Mouse (Mus musculus) right cerebral cortex, postnatal 10 days (tissue): ENCODE results near the gene Arhgef3.

Source experiments
- DNase-seq, 2 experiments: peaks; one replicate each; pipeline ENCODE4 v3.0.0; 2021; ENCODE audit warnings: low spot score in 2 of 2

Gene Arhgef3

DNA sequence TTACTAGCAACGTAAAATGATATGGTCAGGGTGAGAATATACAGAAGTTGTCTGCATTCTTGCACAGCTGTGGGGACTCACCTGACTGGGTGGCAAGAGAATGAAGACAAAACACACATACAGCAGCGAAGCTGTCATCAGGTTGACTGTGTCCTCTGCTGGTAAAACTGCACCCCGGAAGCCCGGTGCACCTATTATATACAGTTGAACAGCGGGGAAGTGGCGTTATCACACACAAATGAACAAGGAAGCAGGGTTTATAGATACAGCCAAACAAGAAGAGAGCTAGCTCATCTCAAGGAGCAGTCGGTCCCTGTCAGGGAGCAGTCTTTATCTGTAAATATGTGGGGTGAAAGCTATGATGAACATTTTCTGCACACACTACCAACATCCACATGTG lies 296.8 kb downstream of the Arhgef3 start:
- DNase-seq, result no peak

DNA sequence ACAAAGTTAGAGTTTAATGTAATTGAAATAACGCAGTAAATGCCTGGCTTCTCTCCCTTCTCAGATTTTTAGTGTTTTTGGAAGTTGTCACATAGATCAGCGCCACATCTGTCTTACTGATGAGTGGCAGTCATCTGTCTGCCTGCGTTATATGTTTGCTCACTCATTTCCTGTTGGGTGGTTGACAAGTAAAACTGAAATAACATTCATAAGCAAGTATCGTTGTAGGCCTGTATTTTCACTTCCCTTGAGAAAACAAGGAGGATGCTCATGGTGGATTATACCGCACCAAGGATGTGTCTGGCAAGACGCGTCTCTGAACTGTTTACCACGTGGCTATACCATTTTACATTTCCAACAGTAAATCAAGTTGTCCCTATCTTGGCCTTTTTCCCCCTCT lies 298.0 kb downstream of the Arhgef3 start:
- no peak for DNase-seq

DNA sequence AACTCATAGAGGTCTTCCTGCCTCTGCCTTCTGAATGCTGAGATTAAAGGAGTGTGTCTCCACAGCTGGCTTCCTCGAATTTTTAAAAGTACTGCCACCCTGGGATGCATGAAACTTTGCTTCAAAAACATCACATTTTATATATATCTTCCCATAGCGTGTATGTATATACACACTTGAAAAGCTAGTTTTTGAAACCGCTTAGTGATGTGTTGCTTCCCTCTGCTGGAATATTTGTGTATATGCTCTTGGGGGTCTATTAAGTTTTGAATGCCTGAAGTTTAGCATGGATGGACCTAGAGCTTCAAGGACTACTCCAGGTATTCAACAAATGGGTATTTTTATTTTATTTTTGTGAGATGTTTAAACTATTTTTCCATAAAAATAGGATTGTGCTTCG lies 299.3 kb downstream of the Arhgef3 start:
- DNase-seq, result no peak

- no peak for DNase-seq
Measured at GRCm38 (mm10) chr14:27420816-27421215, 306.1 kb downstream of the Arhgef3 start.

DNA sequence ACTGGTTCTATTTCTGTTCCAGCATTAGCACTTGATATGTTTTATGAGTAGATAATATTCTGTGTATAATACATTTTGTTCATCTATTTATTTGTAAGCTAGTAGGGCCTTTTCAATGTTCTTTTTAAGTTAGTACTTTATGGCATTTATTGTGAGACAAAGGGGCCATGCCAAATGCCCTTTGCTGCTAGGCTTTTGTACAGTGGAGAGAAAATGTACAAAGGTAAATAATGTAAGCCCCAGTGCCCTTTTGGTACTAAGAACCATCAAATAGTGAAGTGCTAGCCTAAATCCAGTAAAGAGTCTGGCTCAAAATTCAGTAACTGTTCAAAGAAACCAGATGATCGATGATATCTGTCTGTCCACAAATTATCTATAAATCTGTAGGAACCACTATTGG lies 307.6 kb downstream of the Arhgef3 start:
- DNase-seq, result no peak

DNA sequence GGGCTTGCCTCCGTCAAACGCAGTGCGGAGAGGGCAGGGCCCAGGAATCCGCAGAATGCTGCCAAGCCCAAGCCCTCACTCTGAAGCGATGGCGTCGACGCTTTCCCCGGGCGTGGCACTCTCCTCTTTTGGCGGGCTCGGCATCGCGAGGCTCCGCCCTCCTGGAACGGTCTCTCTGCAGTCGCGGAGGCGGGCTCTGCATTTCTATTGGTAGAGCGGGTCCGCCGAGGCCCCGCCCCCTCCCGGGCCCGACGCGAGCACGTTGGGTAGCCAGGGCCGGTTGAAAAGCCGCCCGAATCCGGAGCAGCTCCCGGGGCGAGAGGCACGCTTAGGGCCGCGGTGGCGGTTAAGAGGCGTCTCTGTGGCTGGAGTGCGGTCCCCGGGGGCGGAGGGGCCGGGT lies 313.9 kb downstream of the Arhgef3 start, which contains the start of gene Fam208a:
Gene Fam208a (plus strand): TSS at position 262 of the 400 bp plus-strand sequence.
- peak; percentile 96 to 97 for DNase-seq

- DNase-seq, result peak; percentile 92 to 93
Measured at GRCm38 (mm10) chr14:27428973-27429711, 314.4 kb downstream of the Arhgef3 start.

DNA sequence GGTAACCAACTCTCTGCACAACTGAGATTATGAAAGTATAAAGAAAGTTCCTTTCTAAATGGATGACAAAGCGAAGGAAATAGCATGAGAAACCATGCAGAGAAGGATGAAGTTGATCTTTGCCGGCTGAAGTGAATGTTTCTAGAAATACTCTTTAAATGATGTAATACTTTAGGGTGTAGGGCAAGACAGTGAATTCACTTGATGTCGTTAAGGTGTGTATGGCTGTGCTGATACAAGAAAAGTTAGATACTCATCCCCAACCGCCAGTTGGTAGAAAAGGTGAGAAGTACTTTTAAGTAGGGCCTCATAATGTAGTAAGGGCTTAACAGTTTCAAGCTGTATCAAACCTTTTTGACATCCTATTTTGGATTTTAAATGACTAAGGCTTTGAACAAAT lies 315.6 kb downstream of the Arhgef3 start:
- DNase-seq, result peak in 1 of 2 experiments; percentile 9

GRCm38 (mm10) chr14:27432064-27432463 lies 317.4 kb downstream of the Arhgef3 start:
- no peak for DNase-seq

- DNase-seq, result no peak
Measured at GRCm38 (mm10) chr14:27436116-27436515, 321.4 kb downstream of the Arhgef3 start.

- DNase-seq, result no peak
Measured at GRCm38 (mm10) chr14:27436826-27437225, 322.1 kb downstream of the Arhgef3 start.

GRCm38 (mm10) chr14:27440921-27441320 lies 326.2 kb downstream of the Arhgef3 start:
- no peak for DNase-seq

DNA sequence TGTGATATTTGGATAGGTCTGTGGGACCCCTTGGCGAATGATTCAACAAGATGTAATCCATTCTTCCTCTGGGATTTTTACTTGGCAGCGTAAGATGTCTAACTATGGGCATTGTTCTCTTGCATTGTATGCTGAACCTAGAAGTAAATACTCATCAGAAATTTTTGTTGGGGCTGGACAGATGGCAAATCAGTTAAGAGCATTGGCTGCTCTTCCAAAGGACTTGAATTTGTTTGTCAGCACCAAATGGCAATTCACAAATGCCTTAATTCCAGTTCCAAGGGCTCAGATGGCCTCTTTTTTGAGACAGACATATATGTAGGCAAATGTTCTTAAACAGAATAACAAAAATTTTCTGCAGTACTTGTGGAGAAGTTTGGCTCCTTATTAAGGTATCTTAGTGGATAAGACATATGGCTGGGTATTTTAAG lies 330.2 kb downstream of the Arhgef3 start:
- DNase-seq, result no peak

- no peak for DNase-seq
Measured at GRCm38 (mm10) chr14:27446963-27447362, 332.3 kb downstream of the Arhgef3 start.
